Mouse (Mus musculus): ENCODE results near the gene Mobp.

DNA sequence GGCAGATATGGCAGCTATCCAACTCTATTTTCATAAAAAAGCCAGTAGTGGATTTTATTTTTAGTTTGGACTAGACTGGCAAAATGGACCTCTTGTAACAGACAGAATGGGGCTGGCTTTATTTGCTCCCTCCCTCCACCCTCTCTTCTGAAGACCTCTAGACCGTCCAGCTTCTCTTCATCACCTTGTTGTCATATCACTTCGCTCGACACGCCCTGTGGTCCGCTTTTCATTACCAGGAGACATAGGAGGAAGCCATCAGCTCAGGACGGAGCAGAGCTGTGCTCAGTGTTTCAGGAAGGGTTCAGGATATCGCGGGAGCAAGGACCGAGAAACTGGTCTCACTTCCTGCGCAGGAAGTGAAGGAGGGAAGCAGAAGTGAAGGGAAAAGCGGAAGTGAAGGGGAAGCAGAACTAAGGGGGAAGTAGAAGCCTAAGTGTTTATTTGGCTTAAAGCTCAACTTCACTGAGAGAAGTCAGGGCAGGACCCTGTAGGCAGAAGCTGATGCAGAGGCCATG is 65.5 kb downstream of the Mobp start:
- TF ChIP-seq CTCF (IDR thresholded peaks at IDR 0.05; ENCODE audit: borderline replicate concordance, insufficient read depth, low read length) (no peak), POLR2A (IDR thresholded peaks at IDR 0.05; ENCODE audit: low read depth, low read length) (no peak)
